Mouse (Mus musculus): Measurements from ENCODE around the gene Cd96. TPM values are rescaled to one million over a fixed set of nuclear protein-coding genes. Genes with fewer than 3 reads are reported as not detected.

The Cd96 gene
- polyA plus RNA-seq, 1 experiment from 2014 or later, result not detected

DNA sequence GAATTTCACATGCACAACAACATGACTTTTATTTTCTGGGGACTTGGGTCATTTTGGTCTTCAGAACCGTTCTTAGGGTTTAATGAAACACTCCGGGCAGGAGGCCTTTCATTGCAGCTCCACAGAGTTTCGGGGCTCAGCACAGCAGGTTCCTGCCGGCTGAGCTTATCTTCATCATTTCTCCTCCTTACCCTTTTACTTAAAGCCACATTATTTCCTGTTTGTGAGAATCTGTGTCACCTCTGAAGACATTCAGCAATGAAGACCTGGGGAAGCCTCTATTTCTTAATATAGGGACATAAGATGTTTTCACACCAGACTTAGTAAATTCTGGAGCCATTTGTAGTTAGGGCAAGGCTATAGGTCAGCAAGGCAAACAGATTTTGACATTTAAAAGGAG is 12.6 kb downstream of the Cd96 start:
- H3K4me3 ChIP-seq (replicated peaks), result no peak overlapping the region
- H3K4me2 ChIP-seq, result no peak overlapping the region
- 58% methylated on average over 4 of the region's 4 CpGs for WGBS
- no peaks in the 10 kb centered on the region for H3K4me1 ChIP-seq
- no peaks in the 10 kb centered on the region for H3K9me3 ChIP-seq
- ATAC-seq (ENCODE audit: low FRiP score), result no peak
- no peaks in the 10 kb centered on the region for H3K27me3 ChIP-seq
- H3K36me3 ChIP-seq (replicated peaks), result no peaks in the 10 kb centered on the region
- H3K9ac ChIP-seq, result no peak overlapping the region
- no peak overlapping the region for H3K27ac ChIP-seq

DNA sequence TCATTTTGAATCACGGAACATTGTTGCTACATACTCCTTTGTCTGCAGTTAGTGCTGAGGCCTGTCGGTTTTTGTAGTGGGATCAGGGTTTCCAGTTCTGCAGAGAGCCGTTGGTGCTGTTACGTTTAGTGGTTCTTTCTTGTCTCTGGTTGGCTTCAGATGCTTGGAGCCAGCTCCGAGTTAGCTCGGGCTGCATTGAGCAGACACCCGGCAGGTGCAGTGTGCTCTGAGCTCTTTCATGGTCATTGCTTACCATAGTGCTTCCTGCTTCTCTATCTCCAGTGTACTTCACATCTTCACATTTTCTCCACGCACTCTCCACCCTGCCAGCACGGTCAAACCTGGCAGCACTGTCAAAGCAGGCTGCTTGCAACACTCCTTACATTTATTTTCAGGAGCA is 15.6 kb downstream of the Cd96 start:
- Histone ChIP-seq H3K27ac (no peak overlapping the region), H3K4me2 (no peak overlapping the region), H3K9ac (no peak overlapping the region), H3K27me3 (no peaks in the 10 kb centered on the region), H3K36me3 (replicated peaks) (no peaks in the 10 kb centered on the region), H3K4me1 (no peaks in the 10 kb centered on the region), H3K9me3 (no peaks in the 10 kb centered on the region), H3K4me3 (replicated peaks) (no peak overlapping the region)
- no peak for ATAC-seq (ENCODE audit: low FRiP score)
- 86% methylated on average over 9 of the region's 9 CpGs for WGBS

DNA sequence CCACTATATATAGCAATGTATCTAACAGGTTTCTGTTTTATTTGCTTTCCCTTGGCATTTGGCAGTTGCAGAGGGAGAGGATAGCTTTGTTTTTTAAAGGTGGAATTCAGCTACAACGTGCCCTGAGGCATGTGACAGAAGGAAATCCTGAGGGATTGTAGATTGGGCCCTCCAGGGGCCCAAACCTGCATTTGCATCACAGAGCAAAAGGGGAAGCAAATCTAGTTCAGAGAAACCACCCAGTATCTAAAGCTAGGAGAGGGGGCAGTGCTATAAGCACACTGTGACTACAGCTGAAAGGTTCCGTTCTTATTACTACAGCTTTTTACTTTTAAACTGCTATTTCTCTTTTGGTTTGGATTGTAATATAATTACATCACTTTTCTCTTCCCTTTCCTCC is 18.3 kb downstream of the Cd96 start:
- Histone ChIP-seq H3K4me2 (no peak overlapping the region), H3K4me3 (replicated peaks) (no peak overlapping the region), H3K27ac (no peak overlapping the region), H3K9me3 (no peaks in the 10 kb centered on the region), H3K4me1 (no peaks in the 10 kb centered on the region), H3K36me3 (replicated peaks) (no peaks in the 10 kb centered on the region), H3K9ac (no peak overlapping the region), H3K27me3 (no peaks in the 10 kb centered on the region)
- no peak for ATAC-seq (ENCODE audit: low FRiP score)
- WGBS, result 33% methylated on average over 2 of the region's 2 CpGs

DNA sequence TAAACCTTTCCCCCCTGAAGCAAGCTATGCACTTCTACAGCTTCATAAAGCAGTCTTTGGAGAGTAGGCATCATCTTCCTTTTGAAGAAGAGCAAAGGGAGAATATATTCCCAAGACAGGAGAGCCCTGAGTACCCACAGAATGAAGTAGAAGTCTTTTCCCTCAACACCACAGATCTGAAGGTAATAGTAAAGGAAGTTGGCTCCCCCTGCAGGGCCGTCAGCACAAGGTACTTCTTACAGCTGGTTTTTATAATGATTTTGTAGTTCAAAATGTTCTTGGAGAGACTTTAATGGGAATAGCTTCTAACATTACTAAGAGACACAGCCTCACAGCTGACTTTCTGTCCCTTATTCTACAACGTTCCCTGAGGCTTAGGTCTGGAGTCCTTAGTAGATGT is 19.8 kb downstream of the Cd96 start:
- no peak for ATAC-seq (ENCODE audit: low FRiP score)
- H3K27ac ChIP-seq, result no peak overlapping the region
- whole genome bisulfite sequencing, result 76% methylated on average over 2 of the region's 2 CpGs
- no peaks in the 10 kb centered on the region for H3K9me3 ChIP-seq
- no peak overlapping the region for H3K4me2 ChIP-seq
- no peak overlapping the region for H3K9ac ChIP-seq
- no peaks in the 10 kb centered on the region for H3K27me3 ChIP-seq
- no peak overlapping the region for H3K4me3 ChIP-seq (replicated peaks)
- H3K36me3 ChIP-seq (replicated peaks), result no peaks in the 10 kb centered on the region
- no peaks in the 10 kb centered on the region for H3K4me1 ChIP-seq

DNA sequence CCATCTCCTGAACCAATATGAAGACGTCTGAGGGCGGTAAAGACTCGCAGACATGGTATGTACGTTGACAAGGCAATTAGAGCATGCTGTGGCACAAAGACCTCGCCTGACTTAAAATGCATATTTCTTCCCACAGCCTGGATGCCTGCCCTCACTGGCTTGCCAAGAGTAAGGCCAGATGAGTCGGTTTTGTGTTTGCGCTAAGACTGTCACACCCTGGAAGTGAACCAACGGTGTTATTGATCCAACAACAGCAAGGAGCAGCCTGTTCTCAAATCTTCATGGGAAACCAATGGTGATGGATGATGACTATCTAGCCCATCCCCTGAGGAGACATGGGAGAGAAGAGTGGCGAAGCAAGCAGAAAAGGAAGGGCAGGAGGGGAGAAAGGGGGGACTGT is 22.6 kb downstream of the Cd96 start:
- H3K4me1 ChIP-seq, result no peaks in the 10 kb centered on the region
- no peaks in the 10 kb centered on the region for H3K27me3 ChIP-seq
- H3K4me2 ChIP-seq, result no peak overlapping the region
- no peak overlapping the region for H3K27ac ChIP-seq
- H3K9me3 ChIP-seq, result no peaks in the 10 kb centered on the region
- 82% methylated on average over 9 of the region's 9 CpGs for whole genome bisulfite sequencing
- H3K36me3 ChIP-seq (replicated peaks), result no peaks in the 10 kb centered on the region
- no peak for ATAC-seq (ENCODE audit: low FRiP score)
- no peak overlapping the region for H3K9ac ChIP-seq
- no peak overlapping the region for H3K4me3 ChIP-seq (replicated peaks)

DNA sequence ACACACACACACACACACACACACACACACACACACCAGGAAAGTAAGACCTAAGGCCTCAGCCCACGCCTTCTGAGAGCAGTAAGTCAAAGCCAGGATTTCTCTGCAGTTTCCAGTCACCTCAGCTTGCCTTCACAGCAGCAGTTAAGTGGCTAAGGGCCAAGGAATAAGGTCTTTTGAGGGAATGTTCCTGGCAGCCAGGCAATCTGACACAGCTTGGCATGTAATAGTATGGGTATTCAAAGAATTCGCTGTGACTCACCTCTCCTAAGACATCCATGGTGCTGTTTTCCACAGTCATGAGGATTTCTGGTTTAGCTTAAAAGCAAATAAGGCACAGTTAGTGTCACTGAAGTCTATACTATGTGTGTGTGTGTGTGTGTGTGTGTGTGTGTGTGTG is 25.6 kb downstream of the Cd96 start:
- WGBS, result 79% methylated on average over 2 of the region's 2 CpGs
- no peak for ATAC-seq (ENCODE audit: low FRiP score)
- Histone ChIP-seq H3K27ac (no peak overlapping the region), H3K9ac (no peak overlapping the region), H3K4me2 (no peak overlapping the region), H3K36me3 (replicated peaks) (no peaks in the 10 kb centered on the region), H3K27me3 (no peaks in the 10 kb centered on the region), H3K4me1 (no peaks in the 10 kb centered on the region), H3K4me3 (replicated peaks) (no peak overlapping the region), H3K9me3 (0 out of 2 replicates have a peak, but pooled peaks cover 3% of the 10 kb centered on the region)

DNA sequence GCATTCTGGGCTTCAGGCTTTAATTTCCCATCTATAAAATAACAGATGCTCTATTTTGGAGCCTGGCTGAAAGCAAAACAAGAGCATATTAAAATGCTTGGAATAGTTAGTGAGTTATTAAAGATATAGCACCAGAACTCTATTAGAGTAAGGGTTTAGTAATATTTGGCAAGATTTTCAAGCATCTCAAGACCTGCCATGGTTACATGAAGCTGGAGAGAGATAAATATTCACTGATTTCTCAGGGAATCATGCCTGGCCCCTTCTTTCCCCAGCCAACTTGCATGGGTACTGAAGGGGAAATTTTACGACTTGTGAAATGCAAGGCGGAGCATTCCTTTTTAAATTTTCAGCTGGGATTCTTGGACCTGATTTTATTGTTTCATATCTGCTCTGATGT is 27.1 kb downstream of the Cd96 start:
- 92% methylated on average over 2 of the region's 2 CpGs for WGBS
- Histone ChIP-seq H3K9me3 (0 out of 2 replicates have a peak, but pooled peaks cover 3% of the 10 kb centered on the region), H3K27me3 (no peaks in the 10 kb centered on the region), H3K27ac (no peak overlapping the region), H3K9ac (no peak overlapping the region), H3K4me1 (no peaks in the 10 kb centered on the region), H3K4me2 (no peak overlapping the region), H3K36me3 (replicated peaks) (no peaks in the 10 kb centered on the region), H3K4me3 (replicated peaks) (no peak overlapping the region)
- ATAC-seq (ENCODE audit: low FRiP score), result no peak

DNA sequence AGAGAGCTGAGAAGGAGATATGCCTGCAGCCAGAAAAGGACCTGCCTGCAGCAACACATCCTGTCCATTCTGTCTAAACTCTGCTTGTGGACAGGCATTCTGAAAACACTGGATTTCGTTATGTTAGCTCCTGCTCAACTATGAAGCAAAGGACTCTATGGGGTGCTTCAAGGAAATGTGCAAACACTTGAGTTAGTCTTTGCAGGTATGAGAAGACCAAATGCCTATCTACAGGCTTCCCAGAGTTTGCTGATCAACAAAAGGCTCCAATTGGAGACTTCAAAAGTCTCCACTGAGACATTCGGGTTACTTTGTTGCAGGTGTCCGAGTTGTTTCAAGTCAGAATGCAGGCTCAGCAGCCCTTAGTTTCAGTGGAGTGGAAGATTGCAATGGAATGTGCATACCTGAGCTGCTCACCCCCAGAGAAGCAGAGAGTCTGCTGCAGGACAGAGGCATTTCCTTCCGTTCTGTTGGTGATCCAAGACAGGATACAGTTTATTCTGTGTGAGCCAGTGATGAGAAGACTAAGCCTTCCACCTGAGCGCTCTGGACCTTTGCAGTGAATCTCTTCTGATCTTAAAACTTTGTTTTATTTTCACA is 33.1 kb downstream of the Cd96 start:
- no peaks in the 10 kb centered on the region for H3K4me1 ChIP-seq
- 0 out of 2 replicates have a peak, but pooled peaks cover 3% of the 10 kb centered on the region for H3K9me3 ChIP-seq
- no peak overlapping the region for H3K4me3 ChIP-seq (replicated peaks)
- WGBS, result 75% methylated on average over 5 of the region's 5 CpGs
- no peak overlapping the region for H3K27ac ChIP-seq
- no peaks in the 10 kb centered on the region for H3K36me3 ChIP-seq (replicated peaks)
- H3K4me2 ChIP-seq, result no peak overlapping the region
- ATAC-seq (ENCODE audit: low FRiP score), result no peak
- H3K27me3 ChIP-seq, result no peaks in the 10 kb centered on the region
- no peak overlapping the region for H3K9ac ChIP-seq

DNA sequence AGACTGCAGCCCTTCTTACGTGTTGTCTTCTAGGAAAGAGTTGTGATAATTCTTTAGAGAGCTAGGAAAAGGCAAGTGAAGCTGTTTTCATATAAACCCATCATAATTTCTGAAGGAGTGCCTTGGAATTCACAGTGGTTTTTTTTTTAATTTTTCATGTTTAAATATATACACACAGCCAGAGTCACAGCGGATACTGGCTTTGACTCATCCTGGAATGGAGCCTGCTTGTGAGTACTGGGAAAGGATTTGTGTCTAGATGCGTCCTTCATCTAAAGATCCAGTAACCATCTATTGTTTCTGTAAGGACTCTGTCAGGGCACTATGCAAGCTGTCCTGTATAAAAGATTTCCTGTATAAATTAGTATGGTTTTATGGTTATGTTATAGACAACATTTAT is 52.1 kb downstream of the Cd96 start:
- Histone ChIP-seq H3K36me3 (replicated peaks) (no peaks in the 10 kb centered on the region), H3K9ac (no peak overlapping the region), H3K27ac (no peak overlapping the region), H3K27me3 (no peaks in the 10 kb centered on the region), H3K4me2 (no peak overlapping the region), H3K4me3 (replicated peaks) (no peak overlapping the region), H3K4me1 (no peaks in the 10 kb centered on the region), H3K9me3 (no peaks in the 10 kb centered on the region)
- WGBS, result 87% methylated on average over 3 of the region's 3 CpGs
- no peak for ATAC-seq (ENCODE audit: low FRiP score)

DNA sequence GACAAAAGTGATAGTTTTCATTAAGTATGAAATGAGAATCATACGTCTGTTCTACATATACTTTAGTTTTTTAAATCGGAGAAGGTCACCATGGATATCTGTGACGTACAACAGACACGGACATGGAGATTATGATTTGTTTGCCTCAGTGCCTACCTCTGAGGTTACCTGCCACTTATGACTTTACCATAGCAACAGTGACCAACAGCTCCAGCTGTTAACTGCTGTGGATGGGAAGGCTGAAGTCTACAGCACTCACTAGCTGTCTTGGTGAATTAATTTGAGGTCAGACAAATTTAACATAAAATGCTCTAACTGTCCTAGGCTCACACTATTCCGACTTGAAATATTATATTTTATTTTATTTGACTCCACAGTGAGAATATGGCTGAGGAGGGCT is 56.8 kb downstream of the Cd96 start:
- Histone ChIP-seq H3K9ac (no peak overlapping the region), H3K27ac (no peak overlapping the region), H3K9me3 (no peaks in the 10 kb centered on the region), H3K36me3 (replicated peaks) (no peaks in the 10 kb centered on the region), H3K4me1 (no peaks in the 10 kb centered on the region), H3K4me2 (no peak overlapping the region), H3K4me3 (replicated peaks) (no peak overlapping the region), H3K27me3 (no peaks in the 10 kb centered on the region)
- 92% methylated on average over 5 of the region's 5 CpGs for WGBS
- ATAC-seq (ENCODE audit: low FRiP score), result no peak

DNA sequence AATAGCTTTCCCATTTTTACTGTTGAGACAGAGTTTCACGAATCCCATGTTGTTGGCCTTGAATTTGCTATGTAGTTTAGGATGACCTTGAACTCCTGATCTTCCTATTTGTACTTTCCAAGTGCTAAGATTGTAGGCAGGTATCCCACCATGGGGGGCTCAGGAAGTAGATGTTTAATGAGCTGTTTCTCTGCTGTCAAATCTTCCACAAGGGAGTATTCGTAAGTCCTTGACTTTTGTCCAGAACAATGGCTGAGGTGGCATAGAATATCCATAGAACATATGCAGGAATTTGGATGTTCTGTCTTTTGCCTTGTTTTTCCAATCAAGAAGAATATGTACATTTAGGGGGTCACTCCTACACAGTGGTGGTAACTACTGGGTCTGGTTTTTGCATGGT is 73.1 kb downstream of the Cd96 start:
- no peak overlapping the region for H3K4me2 ChIP-seq
- WGBS, result 89% methylated on average over 2 of the region's 2 CpGs
- H3K27ac ChIP-seq, result no peak overlapping the region
- no peaks in the 10 kb centered on the region for H3K27me3 ChIP-seq
- no peak overlapping the region for H3K9ac ChIP-seq
- H3K9me3 ChIP-seq, result no peaks in the 10 kb centered on the region
- no peaks in the 10 kb centered on the region for H3K4me1 ChIP-seq
- H3K36me3 ChIP-seq (replicated peaks), result no peaks in the 10 kb centered on the region
- H3K4me3 ChIP-seq (replicated peaks), result no peak overlapping the region
- ATAC-seq (ENCODE audit: low FRiP score), result no peak

DNA sequence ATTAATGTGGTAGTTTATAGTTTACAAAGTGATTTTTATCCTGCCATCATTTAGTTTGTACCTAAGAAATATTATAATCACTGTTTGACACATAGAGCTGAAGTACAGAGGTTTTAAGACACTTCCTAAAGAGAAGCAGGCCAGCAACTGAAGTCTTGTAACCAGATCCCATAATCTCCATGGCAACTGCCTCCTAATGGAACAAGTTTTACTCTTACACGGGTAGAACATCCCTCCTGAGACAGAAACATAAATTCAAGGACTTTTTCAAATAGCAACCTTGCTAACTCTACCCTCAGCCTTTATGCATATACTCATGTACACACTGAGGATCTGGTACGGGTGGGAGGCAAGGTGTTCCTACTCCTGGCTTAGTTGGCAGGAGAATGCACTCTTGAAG is 83.8 kb downstream of the Cd96 start:
- no peak overlapping the region for H3K27ac ChIP-seq
- no peak overlapping the region for H3K9ac ChIP-seq
- no peak for ATAC-seq (ENCODE audit: low FRiP score)
- no peaks in the 10 kb centered on the region for H3K27me3 ChIP-seq
- no peak overlapping the region for H3K4me2 ChIP-seq
- WGBS, result 68% methylated on average over 2 of the region's 2 CpGs
- no peaks in the 10 kb centered on the region for H3K36me3 ChIP-seq (replicated peaks)
- no peak overlapping the region for H3K4me3 ChIP-seq (replicated peaks)
- no peaks in the 10 kb centered on the region for H3K4me1 ChIP-seq
- H3K9me3 ChIP-seq, result no peaks in the 10 kb centered on the region

DNA sequence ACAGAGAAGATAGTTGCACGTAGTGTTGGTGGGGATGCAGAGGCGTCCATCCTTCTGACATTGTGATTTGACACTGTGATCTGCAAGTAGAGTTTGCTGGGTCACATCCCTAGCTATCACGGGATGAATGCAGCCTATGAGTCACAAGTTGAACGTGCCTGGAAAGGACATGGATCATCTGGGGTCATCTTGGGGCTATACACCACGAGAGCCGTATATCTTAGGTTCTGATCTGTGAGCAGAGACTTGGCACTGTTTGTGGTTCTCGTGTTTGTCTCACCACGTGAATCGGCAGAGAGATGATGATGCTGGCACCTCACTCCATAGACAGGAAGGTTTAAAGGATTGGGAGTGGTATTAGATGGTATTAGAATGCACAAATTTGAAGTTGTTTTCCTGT is 86.2 kb downstream of the Cd96 start:
- WGBS, result 82% methylated on average over 9 of the region's 9 CpGs
- no peak for ATAC-seq (ENCODE audit: low FRiP score)
- no peaks in the 10 kb centered on the region for H3K4me1 ChIP-seq
- no peak overlapping the region for H3K4me3 ChIP-seq (replicated peaks)
- H3K9me3 ChIP-seq, result no peaks in the 10 kb centered on the region
- no peaks in the 10 kb centered on the region for H3K27me3 ChIP-seq
- H3K27ac ChIP-seq, result no peak overlapping the region
- no peaks in the 10 kb centered on the region for H3K36me3 ChIP-seq (replicated peaks)
- H3K9ac ChIP-seq, result no peak overlapping the region
- H3K4me2 ChIP-seq, result no peak overlapping the region

Data from forebrain, embryonic 12.5 days (tissue).